Mouse (Mus musculus) c-Kit-positive CD71-positive TER-119-positive erythroid progenitor cells, embryonic 14.5 days (primary cell): ENCODE results near the gene Hoxb6.

Source experiments
- DNase-seq: peaks from one replicate; pipeline ENCODE4 v3.0.0-alpha.2; 2013; ENCODE audit warnings: low spot score

Hoxb6 gene

GRCm38 (mm10) chr11:96301064-96301431, 8.8 kb downstream of the Hoxb6 start:
- no peak for DNase-seq

- DNase-seq = no peak
These were observed 9.6 kb downstream of the Hoxb6 start for GRCm38 (mm10) chr11:96301837-96302236.

GRCm38 (mm10) chr11:96302381-96303150, 10.3 kb downstream of the Hoxb6 start:
- no peak for DNase-seq

GRCm38 (mm10) chr11:96303151-96304099, 11.1 kb downstream of the Hoxb6 start, which contains the start of gene Hoxb5:
TSS of gene Hoxb5 (plus strand) at chr11:96303336.
- no peak for DNase-seq

GRCm38 (mm10) chr11:96304381-96305195, 12.3 kb downstream of the Hoxb6 start:
- DNase-seq = no peak

GRCm38 (mm10) chr11:96305505-96306182, 13.4 kb downstream of the Hoxb6 start:
- DNase-seq = no peak

- no peak for DNase-seq
These were observed 14.1 kb downstream of the Hoxb6 start for GRCm38 (mm10) chr11:96306183-96306907.

GRCm38 (mm10) chr11:96306908-96307269, 14.6 kb downstream of the Hoxb6 start:
- no peak for DNase-seq

GRCm38 (mm10) chr11:96308763-96309162, 16.5 kb downstream of the Hoxb6 start:
- DNase-seq = no peak

- no peak for DNase-seq
These were observed 17.0 kb downstream of the Hoxb6 start for GRCm38 (mm10) chr11:96309288-96309687.

GRCm38 (mm10) chr11:96310183-96310938, 18.1 kb downstream of the Hoxb6 start:
- no peak for DNase-seq

- no peak for DNase-seq
These were observed 18.8 kb downstream of the Hoxb6 start for GRCm38 (mm10) chr11:96311097-96311496.

GRCm38 (mm10) chr11:96311520-96312417, 19.5 kb downstream of the Hoxb6 start:
- DNase-seq = no peak

- no peak for DNase-seq
These were observed 20.9 kb downstream of the Hoxb6 start for GRCm38 (mm10) chr11:96313134-96313533.

- DNase-seq = no peak
These were observed 21.6 kb downstream of the Hoxb6 start for GRCm38 (mm10) chr11:96313806-96314428.

GRCm38 (mm10) chr11:96314671-96315343, 22.5 kb downstream of the Hoxb6 start:
- DNase-seq = no peak

- DNase-seq = no peak
These were observed 23.0 kb downstream of the Hoxb6 start for GRCm38 (mm10) chr11:96315344-96315681.
